Mouse (Mus musculus): ENCODE results near the gene Rbm39. TPM values are rescaled to one million over a fixed set of nuclear protein-coding genes. Genes with fewer than 3 reads are reported as not detected.
A peak's percentile ranks its signal among the peaks of the same experiment; 100 is the strongest.
"Not testable (repeated sequence)": the region's sequence is repeated elsewhere in the genome, so short reads cannot be mapped to it uniquely, and the experiment has no call there.

Rbm39 gene
- total RNA-seq, 2 experiments from 2014 or later = 209 to 230 TPM

- intact Hi-C loops (cut with DNase I) = no loop called here
- no peak for DNase-seq
Observed at GRCm38 (mm10) chr2:156119566-156119965, 60.5 kb downstream of the Rbm39 start.

- intact Hi-C loops (cut with DNase I); DNase-seq: not testable (repeated sequence)
Observed at GRCm38 (mm10) chr2:156112080-156112423, 68.0 kb downstream of the Rbm39 start.

DNA sequence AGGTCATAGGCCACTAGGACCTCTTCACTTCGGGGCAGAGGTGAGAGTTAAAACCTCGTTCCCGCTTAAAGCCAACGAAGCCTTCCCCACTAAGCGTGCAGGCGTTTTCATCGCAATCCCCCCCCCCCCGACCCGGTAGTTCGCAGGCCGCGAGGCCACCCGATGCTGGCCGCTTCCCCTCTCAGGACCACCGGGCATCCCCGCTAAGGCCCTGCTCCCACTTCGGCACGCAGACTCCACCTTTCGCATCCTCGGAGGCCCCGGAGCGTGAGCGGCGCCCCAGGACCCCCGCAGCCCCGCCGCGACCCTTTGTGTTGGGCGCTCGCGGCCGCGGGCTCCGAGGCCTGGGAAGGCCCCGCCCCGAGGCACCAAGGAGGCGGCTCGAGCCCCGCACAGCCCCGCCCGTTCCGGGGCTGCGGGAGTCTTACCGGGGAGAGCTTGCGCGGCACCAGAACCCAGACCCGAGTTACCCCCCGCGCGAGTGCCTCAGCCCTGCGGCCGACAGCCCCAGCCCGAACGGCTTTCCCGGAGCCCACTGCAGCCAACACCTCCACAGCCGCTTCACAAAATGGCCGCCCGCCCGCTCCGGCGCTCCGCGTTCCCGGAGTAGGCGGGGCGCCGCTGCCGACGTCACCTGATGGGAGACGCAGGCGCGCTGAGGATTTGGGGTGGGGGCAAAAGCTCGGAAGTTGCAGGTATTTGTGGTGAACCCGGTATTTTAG is 68.5 kb downstream of the Rbm39 start, which contains the start of the genes Cpne1 and Rbm12:
Gene Cpne1 (minus strand): TSS at position 608 of the 722 bp plus-strand sequence.
Gene Rbm12 (minus strand): TSS at position 621 of the 722 bp plus-strand sequence.
- intact Hi-C loops (cut with DNase I) = loop anchor here (2.0 kb wide), 1 partner anchor 47 kb away; the partner anchor contains the start of gene Spag4
- DNase-seq = peak; percentile 94 to 96

- intact Hi-C loops (cut with DNase I) = loop anchor here (2.0 kb wide), 1 partner anchor 46 kb away; the partner anchor contains the start of gene Spag4
- peak; percentile 8 to 25 for DNase-seq
Observed at GRCm38 (mm10) chr2:156110627-156111357, 69.2 kb downstream of the Rbm39 start.

Other genes starting within 250 kb of the Rbm39 start
- gene Uqcc1, start 249.9 kb downstream of the Rbm39 start, total RNA-seq (2021) = 100 to 1,000 TPM; 184 to 197 TPM
- gene Gm15557, start 239.5 kb downstream of the Rbm39 start, total RNA-seq (2021) = not detected
- not detected for gene Gdf5, start 234.9 kb downstream of the Rbm39 start, total RNA-seq (2021)
- gene Cep250, start 223.8 kb downstream of the Rbm39 start, total RNA-seq (2021) = 10 to 100 TPM in 1 of 2 experiments, 1 to 10 TPM in 1; 8.8 to 11.1 TPM
- under 1 TPM; 0.27 to 0.74 TPM for gene 6430550D23Rik, start 172.3 kb downstream of the Rbm39 start, total RNA-seq (2021)
- gene Ergic3, start 172.2 kb downstream of the Rbm39 start, total RNA-seq (2021) = 10 to 100 TPM; 80.4 to 94.0 TPM
- gene Fer1l4, start 127.3 kb downstream of the Rbm39 start, total RNA-seq (2021) = not detected
- 1 to 10 TPM in 1 of 2 experiments, under 1 TPM in 1; 0.72 to 1.1 TPM for gene Spag4, start 115.1 kb downstream of the Rbm39 start, total RNA-seq (2021)
- gene Cpne1, start 68.3 kb downstream of the Rbm39 start, total RNA-seq (2021) = 10 to 100 TPM; 23.0 to 23.3 TPM
- gene Rbm12, start 68.3 kb downstream of the Rbm39 start, total RNA-seq (2021) = 10 to 100 TPM; 31.5 to 33.5 TPM
- 10 to 100 TPM; 19.7 to 19.8 TPM for gene Gm28036, start 53.1 kb downstream of the Rbm39 start, total RNA-seq (2021)
- gene Romo1, start 36.2 kb downstream of the Rbm39 start, total RNA-seq (2021) = 100 to 1,000 TPM; 316 to 323 TPM
- 10 to 100 TPM; 59.7 to 60.7 TPM for gene Nfs1, start 36.1 kb downstream of the Rbm39 start, total RNA-seq (2021)
- 10 to 100 TPM; 20.6 to 27.5 TPM for gene Phf20, start 16.2 kb upstream of the Rbm39 start, total RNA-seq (2021)
- 1 to 10 TPM in 1 of 2 experiments, under 1 TPM in 1; 0.81 to 1.1 TPM for gene Cnbd2, start 132.1 kb upstream of the Rbm39 start, total RNA-seq (2021)
- gene Scand1, start 132.5 kb upstream of the Rbm39 start, total RNA-seq (2021) = 10 to 100 TPM; 85.3 to 96.6 TPM
- 10 to 100 TPM; 15.9 to 19.9 TPM for gene Epb41l1, start 240.7 kb upstream of the Rbm39 start, total RNA-seq (2021)